Mouse (Mus musculus) midbrain, embryonic 15.5 days (tissue): ENCODE measurements around the gene Hamp2. TPM values are rescaled to one million over a fixed set of nuclear protein-coding genes. Genes with fewer than 3 reads are reported as not detected.
"Not testable (repeated sequence)": the region's sequence is repeated elsewhere in the genome, so short reads cannot be mapped to it uniquely, and the experiment has no call there.

Source experiments
- ATAC-seq: fragments of 200-750 bp; cut with Nextera tagmentation; replicated peaks from 2 replicates; pipeline ENCODE4 v1.8.0; 2017; ENCODE audit warnings: moderate TSS enrichment
- H3K27ac ChIP-seq: fragments of 300-500 bp; sonication (generic); 2 replicates; pipeline ENCODE4 v1.5.1; 2015; ENCODE audit warnings: mild to moderate bottlenecking, inconsistent platforms
- H3K27me3 ChIP-seq: fragments of 300-500 bp; sonication (generic); replicated peaks from 2 replicates; pipeline ENCODE4 v1.6.1; 2015; ENCODE audit warnings: inconsistent platforms
- H3K36me3 ChIP-seq: fragments of 300-500 bp; sonication (generic); replicated peaks from 2 replicates; pipeline ENCODE4 v1.6.1; 2015; ENCODE audit warnings: inconsistent platforms
- H3K4me1 ChIP-seq: fragments of 300-500 bp; sonication (generic); 2 replicates; pipeline ENCODE4 v1.6.1; 2015; ENCODE audit warnings: inconsistent platforms
- H3K4me2 ChIP-seq: fragments of 300-500 bp; sonication (generic); 2 replicates; pipeline ENCODE4 v1.6.1; 2015; ENCODE audit warnings: inconsistent platforms, mild to moderate bottlenecking, moderate library complexity
- H3K4me3 ChIP-seq: fragments of 300-500 bp; sonication (generic); 2 replicates; pipeline ENCODE4 v1.5.1; 2015; ENCODE audit warnings: mild to moderate bottlenecking, inconsistent platforms
- H3K9ac ChIP-seq: fragments of 300-500 bp; sonication (generic); 2 replicates; pipeline ENCODE4 v1.6.1; 2015; ENCODE audit warnings: mild to moderate bottlenecking, inconsistent platforms
- H3K9me3 ChIP-seq: fragments of 300-500 bp; sonication (generic); 2 replicates; pipeline ENCODE4 v1.6.1; 2016; ENCODE audit warnings: inconsistent platforms
- WGBS: fragments of 180-500 bp; shearing (Covaris S2); methylation state at CpG from one replicate; pipeline ENCODE4 v1.1.7; 2015; ENCODE audit warnings: mixed read lengths; 5-methylcytosine and 5-hydroxymethylcytosine counted together
- polyA plus RNA-seq: library from polyadenylated mRNA; unstranded; fragments of >200 nt; fragmentation: Nextera tagmentation; extraction: Ambion mirVana; gene quantifications from 2 replicates; pipeline ENCODE4 v1.2.1, GENCODE M21; 2015

The Hamp2 gene
- polyA plus RNA-seq, 1 experiment from 2014 or later: not detected

DNA sequence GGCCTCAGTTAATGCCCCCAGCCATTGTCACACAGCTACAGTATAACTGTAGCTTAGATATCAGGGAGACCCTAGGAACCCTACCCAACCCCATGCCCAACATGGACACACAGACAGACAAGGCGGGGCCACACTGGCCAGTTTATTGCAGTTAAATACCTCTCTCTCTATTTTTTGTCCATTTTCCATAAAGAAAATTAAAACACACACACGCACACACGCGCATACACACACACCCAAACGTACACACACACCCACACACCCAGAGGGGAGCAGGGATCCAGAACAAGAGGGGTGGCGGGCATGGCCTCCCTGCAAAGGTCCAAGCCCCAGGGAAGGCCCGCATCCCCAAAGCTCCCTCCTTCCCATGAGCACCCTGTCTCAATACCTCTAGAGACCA, 21.4 kb upstream of the Hamp2 start:
- H3K36me3 ChIP-seq: peaks cover 14% of the 10 kb centered on the region; the same call in 1 of the 2 replicates
- H3K27ac ChIP-seq: no peak overlapping the region
- no peaks in the 10 kb centered on the region for H3K4me1 ChIP-seq
- no peaks in the 10 kb centered on the region for H3K27me3 ChIP-seq
- H3K9ac ChIP-seq: no peak overlapping the region
- no peak overlapping the region for H3K4me2 ChIP-seq
- 93% methylated on average over 7 of the region's 7 CpGs for whole genome bisulfite sequencing
- no peaks in the 10 kb centered on the region for H3K9me3 ChIP-seq
- no peak for ATAC-seq
- no peak overlapping the region for H3K4me3 ChIP-seq

DNA sequence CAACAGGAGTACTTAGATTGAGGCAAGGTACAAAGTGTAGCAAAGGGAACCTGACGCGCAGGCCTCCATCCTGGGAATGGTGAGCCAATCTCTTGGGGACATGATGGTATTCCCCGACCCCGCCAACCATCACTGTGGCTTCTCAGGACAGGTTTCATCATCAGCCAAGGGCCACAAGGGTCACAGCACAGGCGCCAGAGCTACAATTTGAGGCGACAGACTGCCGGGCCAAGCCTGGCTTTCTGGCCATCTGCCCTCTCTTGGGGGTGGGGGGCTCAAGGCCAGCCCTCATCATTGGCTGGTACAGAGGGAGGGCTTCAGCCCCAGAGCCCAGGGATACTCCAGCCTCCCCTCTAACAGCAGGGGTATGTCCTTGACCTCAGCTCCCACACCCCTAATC, 21.0 kb upstream of the Hamp2 start:
- H3K9me3 ChIP-seq, H3K4me2 ChIP-seq, ATAC-seq, H3K27me3 ChIP-seq, H3K9ac ChIP-seq, H3K27ac ChIP-seq, H3K4me3 ChIP-seq, H3K4me1 ChIP-seq: not testable (repeated sequence)
- 98% methylated on average over 7 of the region's 7 CpGs for WGBS
- peaks cover 13% of the 10 kb centered on the region; the same call in 1 of the 2 replicates for H3K36me3 ChIP-seq

DNA sequence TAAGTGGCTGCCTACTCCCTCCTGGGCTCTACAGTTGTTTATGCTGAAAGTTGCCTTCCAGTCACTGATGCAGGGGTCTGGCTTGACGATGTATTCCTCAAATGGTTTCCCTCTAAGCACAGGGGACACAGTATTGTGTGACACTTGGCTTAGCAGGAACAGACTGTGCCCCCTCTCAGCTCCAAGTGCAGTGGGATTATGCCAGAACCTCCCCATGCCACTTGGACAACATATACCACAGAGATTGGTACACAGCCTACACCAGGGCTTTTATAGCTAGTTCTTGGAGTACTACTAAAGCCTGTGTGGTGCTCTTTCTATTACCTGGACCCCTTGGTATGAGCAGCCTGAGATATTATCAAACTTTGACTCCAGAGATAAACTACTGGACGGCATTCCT, 20.2 kb upstream of the Hamp2 start:
- not testable (repeated sequence) for H3K27me3 ChIP-seq, H3K4me1 ChIP-seq, H3K27ac ChIP-seq, H3K4me3 ChIP-seq, ATAC-seq, H3K4me2 ChIP-seq, H3K9ac ChIP-seq, H3K9me3 ChIP-seq
- peaks cover 10% of the 10 kb centered on the region; the same call in 1 of the 2 replicates for H3K36me3 ChIP-seq
- WGBS: 88% methylated on average over 2 of the region's 2 CpGs

GRCm38 (mm10) chr7:30943909-30944635, 19.6 kb upstream of the Hamp2 start, which contains the start of gene Hamp:
TSS of gene Hamp (minus strand) at chr7:30944032.
- Histone ChIP-seq H3K36me3 (peaks cover 4% of the 10 kb centered on the region; the same call in 1 of the 2 replicates), H3K4me1 (no peaks in the 10 kb centered on the region)

DNA sequence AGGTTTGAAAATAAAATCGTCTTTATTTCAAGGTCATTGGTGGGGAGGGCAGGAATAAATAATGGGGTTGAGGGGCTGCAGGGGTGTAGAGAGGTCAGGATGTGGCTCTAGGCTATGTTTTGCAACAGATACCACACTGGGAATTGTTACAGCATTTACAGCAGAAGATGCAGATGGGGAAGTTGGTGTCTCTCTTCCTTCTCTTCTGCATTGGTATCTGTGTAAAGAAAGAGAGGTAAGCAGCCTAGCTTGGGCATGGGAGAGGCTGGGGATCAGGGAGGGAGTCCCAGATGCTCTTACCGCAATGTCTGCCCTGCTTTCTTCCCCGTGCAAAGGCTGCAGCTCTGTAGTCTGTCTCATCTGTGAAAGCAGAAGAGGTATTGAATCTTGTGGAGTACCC, 17.9 kb upstream of the Hamp2 start:
- ATAC-seq, H3K36me3 ChIP-seq, H3K27me3 ChIP-seq, H3K4me3 ChIP-seq, H3K9me3 ChIP-seq, H3K4me1 ChIP-seq, H3K27ac ChIP-seq, H3K4me2 ChIP-seq, H3K9ac ChIP-seq: not testable (repeated sequence)
- WGBS: 52% methylated on average over 3 of the region's 3 CpGs

More at GRCm38 (mm10) chr7:30943909-30944635, 19.6 kb upstream of the Hamp2 start, which contains the start of gene Hamp:
- no peaks in the 10 kb centered on the region for H3K27me3 ChIP-seq
- WGBS: 75% methylated on average over 9 of the region's 9 CpGs
- H3K4me2 ChIP-seq: no peak within 1 kb of the TSS
- H3K9ac ChIP-seq: no peak within 1 kb of the TSS
- no peak within 1 kb of the TSS for H3K27ac ChIP-seq
- H3K9me3 ChIP-seq: no peaks in the 10 kb centered on the region
- no peak; the same call in 1 of the 2 replicates for ATAC-seq
- H3K4me3 ChIP-seq: no peak within 1 kb of the TSS

GRCm38 (mm10) chr7:30940070-30940469, 15.6 kb upstream of the Hamp2 start:
- ATAC-seq, H3K36me3 ChIP-seq, H3K4me1 ChIP-seq, H3K9ac ChIP-seq, H3K27me3 ChIP-seq, H3K4me3 ChIP-seq, H3K9me3 ChIP-seq, H3K27ac ChIP-seq, H3K4me2 ChIP-seq: not testable (repeated sequence)
- WGBS: 94% methylated on average over 1 of the region's 1 CpGs

DNA sequence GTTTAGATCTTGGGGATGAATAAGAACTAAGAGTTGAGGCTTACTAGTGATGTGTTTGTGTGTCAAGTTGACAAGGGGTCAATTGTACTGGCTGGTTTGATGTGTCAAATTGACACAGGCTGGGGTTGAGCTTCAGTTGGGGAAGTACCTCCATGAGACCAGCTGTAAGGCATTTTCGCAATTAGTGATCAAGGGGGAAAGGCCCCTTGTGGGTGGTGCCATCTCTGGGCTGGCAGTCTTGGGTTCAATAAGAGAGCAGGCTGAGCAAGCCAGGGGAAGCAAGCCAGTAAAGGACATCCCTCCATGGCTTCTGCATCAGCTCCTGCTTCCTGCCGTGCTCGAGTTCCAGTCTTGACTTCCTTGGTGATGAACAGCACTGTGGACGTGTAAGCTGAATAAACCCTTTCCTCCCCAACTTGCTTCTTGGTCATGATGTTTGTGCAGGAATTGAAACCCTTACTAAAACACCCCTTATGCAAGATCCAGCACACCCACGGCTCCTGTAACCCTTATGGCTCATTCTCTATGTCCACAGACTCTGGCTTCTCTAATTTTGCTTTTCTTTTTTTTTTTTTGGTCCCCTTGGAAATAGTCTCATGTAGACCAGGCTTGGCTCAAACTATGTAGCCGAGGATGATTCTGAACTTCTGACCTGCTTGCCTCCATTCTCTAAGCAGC, 11.1 kb upstream of the Hamp2 start:
- H3K4me3 ChIP-seq, ATAC-seq: not testable (repeated sequence)
- 80% methylated on average over 6 of the region's 6 CpGs for WGBS

GRCm38 (mm10) chr7:30924071-30924470, 410 bp downstream of the Hamp2 start:
- Histone ChIP-seq H3K27ac (no peak overlapping the region), H3K9ac (no peak overlapping the region), H3K36me3 (no peaks in the 10 kb centered on the region), H3K4me3 (no peak overlapping the region), H3K9me3 (no peaks in the 10 kb centered on the region), H3K4me2 (no peak overlapping the region), H3K4me1 (no peaks in the 10 kb centered on the region), H3K27me3 (no peaks in the 10 kb centered on the region)
- 58% methylated on average over 3 of the region's 3 CpGs for WGBS
- no peak for ATAC-seq

More for the DNA sequence above, 11.1 kb upstream of the Hamp2 start:
- H3K9ac ChIP-seq, H3K9me3 ChIP-seq, H3K36me3 ChIP-seq, H3K4me1 ChIP-seq, H3K27me3 ChIP-seq, H3K4me2 ChIP-seq, H3K27ac ChIP-seq: not testable (repeated sequence)

- H3K27me3 ChIP-seq, H3K36me3 ChIP-seq, H3K4me3 ChIP-seq, H3K4me2 ChIP-seq, H3K9ac ChIP-seq, H3K4me1 ChIP-seq, H3K9me3 ChIP-seq, ATAC-seq, H3K27ac ChIP-seq: not testable (repeated sequence)
- WGBS: 56% methylated on average over 3 of the region's 3 CpGs
Measured at GRCm38 (mm10) chr7:30922490-30922889, 2.0 kb downstream of the Hamp2 start.

GRCm38 (mm10) chr7:30920217-30920616, 4.3 kb downstream of the Hamp2 start:
- Histone ChIP-seq H3K9me3 (no peaks in the 10 kb centered on the region), H3K4me1 (no peaks in the 10 kb centered on the region; the same call in 1 of the 2 replicates), H3K27me3 (no peaks in the 10 kb centered on the region), H3K27ac (no peak overlapping the region), H3K4me2 (no peak overlapping the region), H3K36me3 (no peaks in the 10 kb centered on the region), H3K9ac (no peak overlapping the region), H3K4me3 (no peak overlapping the region)
- no peak for ATAC-seq
- WGBS: 77% methylated on average over 3 of the region's 3 CpGs

GRCm38 (mm10) chr7:30917219-30917618, 7.3 kb downstream of the Hamp2 start:
- H3K4me3 ChIP-seq: no peak overlapping the region
- H3K27me3 ChIP-seq: no peaks in the 10 kb centered on the region
- 53% methylated on average over 4 of the region's 4 CpGs for WGBS
- H3K36me3 ChIP-seq: no peaks in the 10 kb centered on the region
- no peak overlapping the region for H3K9ac ChIP-seq
- no peaks in the 10 kb centered on the region for H3K9me3 ChIP-seq
- no peak overlapping the region for H3K27ac ChIP-seq
- no peak overlapping the region for H3K4me2 ChIP-seq
- no peaks in the 10 kb centered on the region; the same call in 1 of the 2 replicates for H3K4me1 ChIP-seq
- ATAC-seq: no peak

DNA sequence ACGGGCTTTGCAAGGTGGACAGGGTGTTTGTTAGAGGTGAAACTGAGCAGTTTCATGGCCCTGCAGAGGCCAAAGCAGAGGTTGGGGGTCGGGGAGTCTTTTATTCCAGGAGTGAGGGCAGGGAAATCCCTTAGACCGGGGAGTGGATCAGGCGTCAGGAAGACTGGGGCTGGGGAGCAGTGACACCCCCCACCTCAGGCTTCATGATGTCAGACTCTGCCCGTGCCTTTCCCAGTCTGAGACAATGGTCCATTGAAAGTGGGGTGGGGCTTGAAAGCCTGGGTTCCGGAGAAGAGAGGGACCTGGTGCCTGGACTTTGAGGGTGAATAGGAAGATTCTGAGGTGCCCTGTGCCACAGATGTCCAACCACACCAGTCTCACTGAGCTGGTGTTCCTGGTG, 7.8 kb downstream of the Hamp2 start:
- no peak overlapping the region for H3K9ac ChIP-seq
- H3K9me3 ChIP-seq: no peaks in the 10 kb centered on the region
- H3K27me3 ChIP-seq: no peaks in the 10 kb centered on the region
- 26% methylated on average over 6 of the region's 6 CpGs for WGBS
- no peak overlapping the region for H3K4me3 ChIP-seq
- H3K4me1 ChIP-seq: no peaks in the 10 kb centered on the region; the same call in 1 of the 2 replicates
- ATAC-seq: no peak
- no peak overlapping the region for H3K4me2 ChIP-seq
- H3K36me3 ChIP-seq: no peaks in the 10 kb centered on the region
- H3K27ac ChIP-seq: no peak overlapping the region
